Mouse (Mus musculus) frontal cortex, postnatal 36 days (tissue): ENCODE measurements around the gene Aip.

Experiments used
- DNase-seq, 2 experiments: peaks; one replicate each; pipeline ENCODE4 v3.0.0; 2022; ENCODE audit warnings: low spot score in 2 of 2

Gene Aip

DNA sequence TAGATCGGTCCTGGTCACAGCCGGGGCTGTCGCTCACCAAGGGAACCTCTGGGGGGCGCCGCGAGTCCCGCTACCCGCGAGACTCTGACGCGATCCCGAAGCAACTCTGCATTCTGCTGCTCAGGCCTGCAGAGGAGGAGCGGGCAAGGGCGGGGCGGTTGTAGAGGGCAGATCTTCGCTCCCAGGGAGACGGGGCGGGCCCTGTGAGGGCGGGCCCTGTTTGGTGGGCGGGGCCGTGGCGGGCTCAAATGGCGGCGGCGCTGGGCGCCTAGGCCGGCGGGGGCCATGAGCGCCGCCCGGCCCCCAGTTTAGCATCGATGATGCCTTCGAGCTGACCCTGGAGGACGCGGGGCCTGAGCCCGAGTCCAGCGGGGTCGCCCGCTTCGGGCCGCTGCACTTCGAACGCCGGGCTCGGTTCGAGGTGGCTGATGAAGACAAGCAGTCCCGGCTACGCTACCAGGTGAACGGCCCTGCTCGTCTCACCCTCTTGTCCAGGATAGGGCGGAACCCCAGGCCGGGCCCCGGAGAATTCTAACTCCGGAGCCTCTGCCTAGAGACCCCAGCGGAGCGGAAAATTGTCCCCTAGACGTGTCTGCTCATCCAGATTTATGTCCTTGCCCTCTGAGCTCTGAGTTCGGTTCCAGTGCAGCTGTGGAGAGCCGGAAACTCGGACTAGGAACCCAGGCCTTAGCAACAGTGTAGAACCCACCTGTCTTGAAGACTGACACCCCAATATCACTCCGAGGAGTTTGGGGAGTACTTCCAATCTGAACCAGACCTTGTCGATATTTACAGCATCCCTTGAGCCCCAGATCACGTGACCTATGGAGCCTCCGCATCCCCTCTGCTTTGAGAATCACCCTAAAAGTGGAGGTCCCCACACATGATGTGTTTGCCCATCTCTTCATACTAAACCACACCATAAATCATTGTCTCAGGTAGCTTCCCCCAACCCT, at the start of gene Aip:
TSS of gene Aip (minus strand) at position 118 of the 956 bp plus-strand sequence.
- DNase-seq, result peak; percentile 96 to 97

DNA sequence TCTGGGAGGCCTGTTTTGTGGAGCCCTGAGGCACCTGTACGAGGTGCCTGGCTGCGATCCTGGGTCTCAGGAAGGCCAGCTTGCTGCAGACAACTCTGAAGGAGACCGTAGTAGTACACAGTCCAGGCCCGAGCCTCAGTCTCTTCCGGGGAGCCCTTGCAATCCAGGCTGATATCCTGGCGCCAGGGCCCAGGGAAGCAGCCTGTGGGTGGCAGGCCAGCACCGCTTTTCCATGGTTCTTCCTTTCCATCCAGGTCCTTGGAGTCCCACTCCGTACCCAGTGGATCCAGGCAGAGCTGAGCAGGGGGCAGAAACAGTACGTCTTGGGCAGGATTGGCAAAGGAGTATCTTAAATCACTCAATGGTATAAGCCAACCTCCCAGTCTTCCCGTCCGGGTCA, 47.3 kb upstream of the Aip start:
- no peak for DNase-seq

DNA sequence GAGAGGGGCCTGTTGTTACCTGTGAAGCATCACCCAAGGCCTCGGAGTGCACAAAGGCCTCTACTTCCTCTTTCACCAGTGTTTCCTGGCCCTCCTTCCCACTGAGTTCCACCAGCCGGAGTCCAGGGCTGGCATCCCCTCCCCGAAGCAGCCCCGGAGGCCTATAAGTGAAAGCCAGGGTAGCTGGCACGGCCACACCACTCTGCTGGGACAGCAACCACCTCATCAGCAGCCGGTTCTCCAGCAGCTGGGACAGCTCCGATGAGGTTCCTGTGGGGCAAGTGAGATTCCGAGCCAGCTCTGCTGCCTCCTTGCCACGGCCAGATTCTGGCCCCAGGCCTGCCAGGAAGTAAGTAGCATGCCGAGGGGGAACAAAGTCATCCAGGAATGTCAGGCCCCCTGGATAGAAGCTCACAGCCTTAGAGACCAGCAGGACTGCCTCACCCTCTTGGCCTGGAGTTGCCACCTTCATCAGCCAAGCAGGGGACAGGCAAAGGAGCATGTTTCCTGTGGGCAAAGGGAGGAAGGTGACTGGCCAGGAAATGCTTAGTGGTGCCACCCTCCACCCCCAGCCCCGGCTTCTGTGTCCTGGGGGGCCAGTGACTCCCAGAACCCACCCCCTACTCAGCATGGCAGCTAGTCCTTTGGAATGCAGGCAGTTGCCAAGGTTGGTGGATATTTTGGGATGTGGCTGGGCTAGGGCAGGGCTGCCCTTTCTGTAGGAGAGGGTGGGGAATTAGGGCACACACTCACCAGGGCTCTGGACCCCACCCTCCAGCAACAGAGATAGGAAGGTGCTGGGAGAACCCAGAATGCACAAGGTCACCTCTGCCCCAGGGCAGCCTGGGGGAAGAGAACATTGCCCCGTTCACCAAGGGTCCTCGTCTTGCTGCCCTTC, 46.0 kb upstream of the Aip start:
- no peak for DNase-seq

DNA sequence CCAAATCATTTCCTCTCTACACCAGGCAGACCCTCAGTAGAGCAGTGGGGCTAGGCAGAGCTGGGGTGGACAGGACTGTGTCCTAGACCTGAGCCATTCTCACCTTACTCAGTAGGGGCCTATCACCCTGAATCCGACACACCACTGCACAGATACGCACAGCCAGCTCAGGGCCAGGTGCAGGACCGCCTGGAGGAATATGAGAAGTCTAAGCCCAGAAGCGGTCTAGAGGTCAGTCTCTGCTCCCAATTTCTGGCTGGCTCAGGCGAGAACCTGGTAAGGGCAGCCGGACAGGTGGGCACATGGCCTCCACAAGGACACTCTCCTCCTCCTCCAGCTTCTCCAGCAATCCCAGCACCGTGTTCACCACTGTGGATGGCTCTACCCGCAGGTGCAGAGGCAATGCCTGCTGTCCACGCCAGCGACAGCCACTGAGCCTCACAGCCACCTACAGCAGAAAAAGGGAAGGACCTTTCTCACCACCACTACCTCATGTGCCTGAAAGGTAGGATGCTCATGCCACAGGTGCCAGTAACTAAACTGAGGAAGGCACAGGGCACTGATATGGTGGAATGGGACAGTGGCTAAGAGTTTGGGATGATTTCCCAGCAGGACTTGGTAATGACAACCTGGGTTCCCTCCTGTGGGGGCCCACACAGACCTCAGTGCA, 45.2 kb upstream of the Aip start:
- no peak for DNase-seq

DNA sequence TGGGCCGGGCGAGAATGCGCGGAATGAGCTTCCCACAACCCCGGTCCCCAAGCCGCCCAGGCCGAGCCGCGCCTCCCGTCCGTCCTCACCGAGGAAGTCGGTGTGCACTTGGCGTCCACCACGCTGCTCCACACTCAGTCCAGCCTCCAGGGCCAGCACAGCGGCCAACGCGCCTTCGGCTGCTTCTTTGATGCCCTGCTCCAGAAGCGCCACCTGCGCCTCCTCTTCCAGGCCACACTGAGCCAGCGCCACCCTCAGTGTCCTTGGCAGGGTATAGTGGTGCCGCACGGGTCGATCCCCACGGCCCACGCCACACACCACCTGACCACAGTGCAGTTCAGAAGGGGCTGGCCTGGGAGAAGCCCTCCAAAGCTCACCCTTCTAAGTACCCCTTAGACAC, 44.2 kb upstream of the Aip start:
- no peak for DNase-seq

DNA sequence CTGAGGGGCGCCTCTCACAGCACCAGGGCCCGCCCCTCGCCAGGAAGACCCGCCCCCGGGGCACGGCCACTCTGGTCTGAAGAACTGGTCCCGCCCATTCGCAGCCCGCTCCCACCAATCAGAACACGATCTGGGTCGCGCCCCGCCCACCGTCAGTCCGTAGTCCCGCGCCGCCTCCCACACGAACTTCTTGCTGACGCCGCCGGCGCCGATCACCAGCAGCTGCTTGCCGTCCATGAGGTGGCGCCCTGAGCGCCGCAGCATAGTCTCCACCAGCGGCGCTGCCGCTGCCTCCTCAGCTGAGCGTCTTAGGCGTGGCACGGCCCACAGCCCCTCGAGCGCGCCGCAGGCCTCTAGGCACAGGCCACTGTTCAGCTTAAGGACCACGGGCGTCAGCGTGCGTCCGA, 43.7 kb upstream of the Aip start:
- peak; percentile 99 to 100 for DNase-seq

DNA sequence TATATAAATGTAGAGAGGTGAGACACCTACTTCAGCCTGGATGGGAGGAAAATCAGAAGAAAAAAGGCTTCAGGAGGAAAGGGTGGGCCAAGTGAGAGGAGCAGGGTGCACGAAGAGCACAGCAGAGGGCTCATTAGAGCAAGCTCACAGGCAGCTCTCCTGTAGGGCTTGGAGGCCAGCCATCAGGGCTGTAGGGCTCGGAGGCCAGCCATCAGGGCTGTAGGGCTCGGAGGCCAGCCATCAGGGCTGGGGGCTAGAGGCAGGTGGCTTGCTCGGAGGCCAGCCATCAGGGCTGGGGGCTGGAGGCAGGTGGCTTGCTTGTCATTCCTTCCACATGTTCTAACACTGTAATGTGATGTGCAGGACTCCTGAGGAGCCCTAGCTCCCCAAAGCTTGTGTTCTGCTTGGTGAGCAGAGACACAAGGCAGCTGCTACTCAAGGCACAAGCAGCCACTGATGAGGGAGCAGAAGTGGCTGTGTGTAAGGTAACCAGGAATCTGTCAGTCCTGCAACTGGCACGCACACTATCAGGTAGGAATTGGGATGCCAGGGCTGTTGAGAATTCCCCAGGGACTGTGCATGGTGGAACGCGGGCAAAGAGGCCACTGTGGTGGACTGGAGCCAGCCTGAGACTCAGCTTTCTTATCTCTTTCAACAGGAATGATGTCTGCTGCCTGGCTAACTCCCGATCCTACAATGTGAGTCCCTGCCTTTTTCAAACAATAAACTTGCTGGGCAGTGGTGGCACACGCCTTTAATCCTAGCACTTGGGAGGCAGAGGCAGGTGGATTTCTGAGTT, 41.2 kb upstream of the Aip start:
- DNase-seq, result no peak

DNA sequence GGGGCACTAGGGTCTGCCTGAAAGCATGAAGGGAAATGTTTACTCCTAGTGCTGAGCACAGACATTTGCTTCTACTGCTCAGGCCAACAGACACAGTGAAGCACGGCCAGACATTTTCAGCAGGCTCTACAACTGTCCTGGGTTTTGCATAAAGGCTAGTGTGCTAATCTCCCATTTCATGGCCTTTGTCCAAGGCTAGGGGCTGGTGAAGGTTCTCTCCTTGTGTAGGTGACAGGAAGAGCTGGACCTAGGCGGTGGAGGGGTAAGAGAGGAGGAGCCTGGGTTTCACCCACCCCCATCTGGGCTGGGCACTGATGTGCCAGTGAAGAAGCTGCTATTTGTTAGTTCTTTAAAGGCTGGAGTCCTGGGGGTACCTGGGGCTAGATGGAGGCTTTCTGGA, 39.1 kb upstream of the Aip start:
- no peak for DNase-seq

DNA sequence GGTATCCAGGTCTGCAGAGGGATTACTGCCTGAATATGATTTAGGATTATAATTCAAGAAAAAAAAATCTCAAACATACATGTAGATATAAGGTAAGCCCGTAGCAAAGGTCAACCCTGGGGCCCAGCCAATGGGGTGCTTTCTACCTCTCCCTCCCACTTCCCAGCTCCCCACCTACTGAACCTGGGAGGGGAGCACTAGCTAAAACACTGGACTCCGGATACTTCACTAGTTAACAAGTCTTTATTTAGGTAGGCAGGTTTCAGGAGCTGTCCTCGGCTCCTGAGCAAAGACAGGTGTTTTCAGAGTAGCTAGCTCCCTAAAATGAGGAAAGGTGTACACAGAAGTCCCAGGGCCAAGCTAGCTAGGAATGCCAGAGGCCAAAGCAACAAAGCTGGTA, 38.4 kb upstream of the Aip start:
- DNase-seq, result no peak

DNA sequence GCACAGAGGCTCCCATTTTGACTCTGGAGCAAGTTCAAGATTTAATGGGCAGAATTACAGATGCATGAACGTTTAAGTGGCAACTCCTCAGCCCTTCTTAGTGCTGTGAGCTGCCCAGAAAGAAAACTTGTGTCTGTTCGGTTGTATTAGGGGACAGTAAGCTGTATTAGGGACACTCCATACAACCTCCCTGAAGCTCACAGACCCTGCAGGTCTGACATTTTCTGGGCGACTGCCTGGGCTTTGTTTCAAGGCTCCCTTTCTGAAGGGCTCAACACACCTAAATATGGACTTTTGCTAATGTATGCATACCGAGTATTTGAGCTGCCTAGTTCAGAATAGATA, 37.9 kb upstream of the Aip start:
- DNase-seq, result no peak

DNA sequence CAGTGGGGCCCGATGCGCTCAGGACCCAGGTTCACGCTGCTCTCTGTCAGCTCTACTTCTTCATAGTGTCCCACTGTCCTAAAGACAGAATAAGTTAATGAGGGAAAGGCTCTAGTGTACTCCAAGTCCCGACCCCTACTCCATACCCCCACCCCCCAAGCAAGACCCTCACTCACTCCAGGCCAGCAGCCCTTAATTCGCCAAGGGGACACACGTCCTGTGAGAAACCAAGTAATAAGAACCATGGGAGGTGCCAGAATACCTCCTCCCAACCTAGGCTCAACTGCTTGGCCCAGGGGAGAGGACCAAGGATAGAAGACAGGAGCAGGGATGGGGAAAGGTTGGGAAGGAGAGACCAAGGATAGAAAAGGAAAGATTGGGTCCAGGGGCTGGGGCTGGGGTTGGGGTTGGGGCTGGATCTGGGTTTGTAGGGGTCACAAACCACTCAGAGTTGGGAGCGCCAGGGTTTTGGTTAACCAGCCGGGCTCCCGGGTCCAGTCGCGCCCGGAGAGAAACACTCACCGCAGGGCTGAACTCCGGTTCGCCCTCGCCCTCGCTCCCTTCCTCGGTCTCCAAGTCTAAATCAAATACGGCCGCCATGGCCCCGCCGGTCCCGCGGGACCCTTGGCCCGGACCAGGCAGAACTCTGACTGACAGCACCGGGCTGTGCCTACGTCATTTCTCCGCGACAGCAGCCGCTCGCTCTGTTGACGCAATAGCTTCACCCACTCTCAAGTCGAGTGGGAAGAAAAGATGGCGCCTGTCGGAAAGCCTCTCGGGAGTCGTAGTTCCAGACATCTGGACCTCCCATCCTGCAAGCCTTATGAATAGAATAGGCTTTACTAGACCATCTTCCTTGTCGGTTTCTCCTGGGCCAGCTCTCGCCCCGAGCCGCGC, 37.2 kb upstream of the Aip start, which contains the start of gene Rps6kb2:
TSS of gene Rps6kb2 (minus strand) at position 709 of the 897 bp plus-strand sequence.
- DNase-seq, result peak; percentile 98 to 99

DNA sequence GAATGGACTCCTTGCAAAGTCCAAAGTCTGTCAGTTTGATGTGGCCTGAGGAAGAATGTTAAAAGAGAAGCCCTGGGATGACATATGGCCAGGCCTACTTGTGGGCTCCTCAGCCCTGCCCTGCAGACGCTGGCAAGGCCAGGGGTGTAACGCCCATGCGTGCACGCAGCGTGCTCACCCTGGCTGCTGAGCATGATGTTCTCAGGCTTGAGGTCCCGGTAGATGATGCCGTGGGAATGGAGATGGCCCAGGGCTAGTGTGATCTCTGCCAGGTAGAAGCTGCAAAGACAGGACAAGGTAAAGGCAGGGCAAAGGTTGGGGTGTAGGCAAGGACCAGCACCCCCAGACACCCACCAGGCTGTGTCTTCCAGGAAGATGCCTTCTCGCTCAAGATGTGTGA, 33.4 kb upstream of the Aip start:
- no peak for DNase-seq

DNA sequence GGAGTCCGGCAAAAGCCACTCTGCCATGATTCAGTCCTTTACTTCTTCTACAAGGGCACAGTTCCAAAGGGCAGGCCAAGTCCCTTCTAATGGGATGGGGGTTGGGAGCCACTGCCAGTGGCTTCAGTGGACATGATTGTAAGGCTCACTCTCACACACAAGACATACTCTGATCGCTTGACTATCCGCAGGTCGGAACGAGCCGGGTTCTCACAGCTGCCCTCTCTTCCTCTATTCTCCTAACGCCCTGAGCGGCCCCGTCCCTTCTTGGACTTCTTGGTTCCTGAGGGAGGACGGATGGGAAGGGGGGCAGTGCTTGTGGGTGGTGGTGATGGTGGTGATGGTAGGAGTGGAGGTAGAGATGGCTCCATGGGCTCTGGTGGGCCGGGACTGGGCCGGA, 31.1 kb upstream of the Aip start:
- no peak for DNase-seq

DNA sequence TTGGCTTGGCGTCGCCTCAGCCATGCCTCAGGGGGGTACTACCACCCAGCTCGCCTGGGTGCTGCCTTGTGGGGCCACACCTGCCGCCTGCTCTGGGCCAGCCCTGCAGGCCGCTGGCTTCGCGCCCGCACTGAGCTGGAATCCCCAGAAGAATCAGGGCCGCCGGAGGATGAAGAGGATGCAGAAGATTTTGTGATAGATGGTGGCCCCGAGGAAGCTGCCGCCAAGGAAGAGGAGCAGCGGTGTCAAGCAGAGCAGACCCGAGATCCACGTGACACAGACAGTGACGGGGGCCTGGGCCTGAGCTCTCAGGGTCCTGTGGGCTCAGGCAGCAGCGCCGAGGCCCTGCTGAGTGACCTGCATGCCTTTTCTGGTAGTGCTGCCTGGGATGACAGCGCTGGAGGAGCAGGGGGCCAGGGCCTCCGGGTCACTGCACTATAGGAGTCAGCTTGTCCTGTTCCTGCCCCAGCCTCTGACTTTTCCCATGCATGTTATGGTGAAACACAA, 30.5 kb upstream of the Aip start:
- no peak for DNase-seq

DNA sequence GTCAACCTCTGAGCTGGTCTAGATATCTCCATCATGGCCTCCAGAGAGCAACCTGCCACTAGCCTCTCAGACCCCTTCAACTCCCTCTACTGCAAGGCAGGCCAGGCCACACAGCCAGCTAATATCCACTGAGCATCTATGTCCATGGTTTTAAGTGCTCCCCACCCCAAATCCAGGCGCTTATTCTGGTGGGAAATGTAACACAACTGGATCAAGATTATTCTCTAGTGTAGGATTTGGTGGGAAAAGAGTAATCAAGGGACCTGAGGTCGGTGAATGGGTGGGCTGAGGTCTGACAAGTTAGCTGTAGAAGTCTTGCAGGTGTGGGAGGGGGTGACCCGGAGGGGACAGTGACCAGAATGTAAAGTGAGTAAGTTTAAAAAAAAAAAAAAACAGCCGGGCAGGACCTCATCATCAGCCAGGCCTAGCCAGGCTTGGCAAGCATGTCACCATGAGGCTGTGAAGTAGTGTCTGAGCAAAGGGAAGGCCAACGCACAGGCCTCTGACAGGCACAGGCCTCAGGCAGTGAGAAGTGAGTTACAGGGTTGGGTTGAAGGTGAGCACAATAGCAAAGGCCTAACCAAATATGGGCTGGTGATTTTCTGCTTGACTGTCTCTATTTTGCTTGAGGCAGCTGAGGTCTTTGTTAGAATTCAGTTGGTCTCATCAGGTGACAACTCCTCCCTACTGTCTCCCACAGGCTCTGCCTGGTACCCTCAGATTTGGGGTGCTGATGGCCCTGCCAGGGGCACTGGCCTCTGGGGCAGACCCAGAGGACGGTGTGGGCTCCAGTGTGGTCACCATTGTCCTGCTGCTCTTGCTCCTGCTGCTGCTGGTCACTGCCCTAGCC, 29.8 kb upstream of the Aip start:
- DNase-seq, result no peak

DNA sequence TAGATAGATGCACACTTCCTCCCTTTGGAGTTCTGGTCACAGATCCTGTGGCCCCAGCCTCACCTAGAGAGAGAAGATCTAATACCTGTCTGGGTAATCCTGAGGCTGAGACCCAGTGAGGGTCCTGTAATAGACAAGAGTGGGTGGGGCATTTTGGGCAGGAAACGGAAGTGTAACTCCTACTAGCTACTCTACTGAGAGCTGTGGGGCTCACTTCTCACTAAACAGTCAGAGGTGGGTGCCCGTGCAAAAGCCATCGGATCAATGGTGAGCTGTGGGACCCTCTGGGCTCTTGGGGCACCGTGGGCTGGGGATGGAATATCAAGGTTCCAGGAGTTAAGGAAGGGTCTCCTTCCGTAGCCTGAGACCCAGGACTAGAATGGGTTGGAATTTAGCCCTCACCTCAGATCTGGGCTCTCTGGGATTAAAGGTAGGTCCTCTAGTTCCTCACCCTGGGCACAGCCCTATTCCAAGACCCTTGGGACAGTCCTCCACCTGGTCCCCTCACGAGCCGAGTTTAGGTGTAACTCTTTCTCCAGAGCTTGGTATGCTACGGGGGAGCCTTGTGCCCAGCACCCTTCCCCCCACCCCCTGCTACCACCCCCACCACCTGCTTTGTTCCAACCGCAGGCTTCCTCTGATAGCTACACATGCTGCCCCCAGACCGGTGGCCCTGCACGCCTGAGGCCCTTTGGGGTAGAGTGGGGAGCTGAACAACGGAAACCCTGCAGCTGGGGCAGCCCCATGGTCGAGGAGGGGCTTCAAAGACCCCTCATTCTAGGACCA, 29.0 kb upstream of the Aip start:
- DNase-seq, result no peak

DNA sequence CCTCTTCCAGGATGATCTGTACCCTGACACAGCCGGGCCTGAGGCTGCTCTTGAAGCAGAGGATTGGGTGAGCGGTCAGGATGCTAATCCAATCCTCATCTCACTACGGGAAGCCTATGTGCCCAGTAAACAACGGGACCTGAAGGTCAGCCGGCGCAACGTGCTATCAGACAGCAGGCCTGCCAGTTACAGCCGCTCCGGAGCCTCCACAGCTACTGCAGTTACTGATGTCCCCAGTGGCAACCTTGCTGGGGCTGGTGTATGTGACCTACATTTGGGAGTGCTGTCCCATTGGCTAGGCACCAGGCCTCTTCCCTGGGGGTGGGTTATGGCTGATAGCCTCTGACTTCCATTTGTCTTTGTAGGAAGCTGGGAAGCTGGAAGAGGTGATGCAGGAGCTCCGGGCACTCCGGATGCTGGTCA, 27.6 kb upstream of the Aip start, which contains the start of gene Ptprcap:
TSS of gene Ptprcap (plus strand) at position 373 of the 423 bp plus-strand sequence.
- DNase-seq, result no peak
